Mouse (Mus musculus) layer of hippocampus, adult 8-10 months (tissue): ENCODE measurements around the gene Plekho1. TPM values are rescaled to one million over a fixed set of nuclear protein-coding genes. Genes with fewer than 3 reads are reported as not detected.
"Not testable (repeated sequence)": the region's sequence is repeated elsewhere in the genome, so short reads cannot be mapped to it uniquely, and the experiment has no call there.

Experiments
- DNase-seq, 2 experiments: peaks; one replicate each; pipeline ENCODE4 v3.0.0; 2022; ENCODE audit warnings: low spot score in 2 of 2
- total RNA-seq, 4 experiments: library from RNA; stranded (reverse); gene quantifications; 2 replicates each; pipeline ENCODE4 v1.2.4; 2022

The Plekho1 gene
- 10 to 100 TPM; 42.0 to 70.1 (median 52.4) TPM for total RNA-seq

DNA sequence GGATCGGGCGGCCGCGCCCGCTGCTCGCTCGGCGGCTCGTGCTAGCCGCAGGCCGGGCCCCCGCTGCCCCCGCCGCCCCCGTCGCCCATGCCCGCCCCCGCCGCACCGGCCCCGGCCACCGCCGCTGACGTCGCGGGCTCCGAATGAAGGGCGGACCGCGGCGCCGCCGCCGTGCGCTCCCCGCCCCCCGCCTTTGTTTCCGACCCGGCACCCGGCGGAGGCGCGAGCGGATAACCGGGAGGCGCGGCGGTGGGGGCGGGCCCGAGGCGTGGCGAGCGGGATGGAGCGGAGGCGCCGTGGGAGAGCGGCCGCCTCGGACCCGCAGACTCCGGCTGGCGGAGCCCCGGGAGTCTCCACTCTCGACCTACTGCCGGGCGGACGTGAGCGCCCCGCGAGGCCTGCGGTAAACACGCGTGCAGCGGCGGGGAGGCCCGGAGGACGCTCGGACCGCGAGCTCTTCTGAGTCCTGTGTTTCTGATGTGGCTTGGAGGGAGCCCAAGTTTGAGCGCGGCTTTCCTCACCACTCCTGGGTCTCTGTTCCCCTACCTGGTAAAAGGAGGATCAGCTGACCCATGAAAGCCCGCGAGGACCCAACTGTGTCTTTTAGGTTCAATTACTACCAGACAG, at the start of gene Plekho1:
Plekho1 (minus strand) TSS at position 200 of the 627 bp plus-strand sequence.
- no peak for DNase-seq

GRCm38 (mm10) chr3:96044559-96044958, 48.8 kb upstream of the Plekho1 start:
- not testable (repeated sequence) for DNase-seq

DNA sequence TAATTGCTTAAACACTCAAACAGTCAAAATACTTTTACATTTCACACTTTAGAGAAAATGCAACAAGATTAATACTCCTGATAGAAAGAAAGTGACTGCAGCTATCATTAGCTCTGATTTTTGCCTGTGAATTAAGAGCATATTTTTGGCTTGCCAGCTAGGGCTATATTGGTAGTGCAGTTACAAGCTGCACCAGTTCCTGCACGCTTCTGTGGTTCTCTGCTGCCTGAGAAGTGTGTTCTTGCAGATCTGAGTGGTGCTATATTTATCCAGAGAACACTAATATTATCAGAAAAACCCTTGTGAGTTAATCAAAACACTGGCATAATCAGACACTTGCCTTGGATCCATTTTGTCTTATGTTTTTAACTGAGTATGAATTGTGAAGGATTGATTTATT, 47.3 kb upstream of the Plekho1 start:
- DNase-seq, result no peak

DNA sequence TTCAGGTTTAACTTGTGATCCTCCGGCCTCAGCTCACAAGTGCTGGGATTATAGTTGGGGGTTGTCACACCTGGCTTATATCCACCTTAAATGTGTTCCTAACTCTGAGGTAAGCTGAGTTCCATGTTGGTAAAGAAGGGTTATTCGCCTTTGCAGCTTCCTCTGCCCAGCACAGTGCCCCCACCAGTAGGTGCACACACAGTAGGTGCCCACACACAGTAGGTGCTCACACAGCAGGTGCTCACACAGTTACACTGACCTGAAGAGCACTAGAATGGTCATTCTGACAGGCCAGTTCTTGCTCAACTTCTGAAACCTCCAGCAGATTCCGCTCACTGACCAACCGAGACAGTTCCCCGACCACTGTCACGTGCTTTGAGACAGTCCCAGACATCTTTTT, 45.3 kb upstream of the Plekho1 start:
- DNase-seq, result no peak

- DNase-seq, result no peak
Observed at GRCm38 (mm10) chr3:96040663-96041006, 44.8 kb upstream of the Plekho1 start.

DNA sequence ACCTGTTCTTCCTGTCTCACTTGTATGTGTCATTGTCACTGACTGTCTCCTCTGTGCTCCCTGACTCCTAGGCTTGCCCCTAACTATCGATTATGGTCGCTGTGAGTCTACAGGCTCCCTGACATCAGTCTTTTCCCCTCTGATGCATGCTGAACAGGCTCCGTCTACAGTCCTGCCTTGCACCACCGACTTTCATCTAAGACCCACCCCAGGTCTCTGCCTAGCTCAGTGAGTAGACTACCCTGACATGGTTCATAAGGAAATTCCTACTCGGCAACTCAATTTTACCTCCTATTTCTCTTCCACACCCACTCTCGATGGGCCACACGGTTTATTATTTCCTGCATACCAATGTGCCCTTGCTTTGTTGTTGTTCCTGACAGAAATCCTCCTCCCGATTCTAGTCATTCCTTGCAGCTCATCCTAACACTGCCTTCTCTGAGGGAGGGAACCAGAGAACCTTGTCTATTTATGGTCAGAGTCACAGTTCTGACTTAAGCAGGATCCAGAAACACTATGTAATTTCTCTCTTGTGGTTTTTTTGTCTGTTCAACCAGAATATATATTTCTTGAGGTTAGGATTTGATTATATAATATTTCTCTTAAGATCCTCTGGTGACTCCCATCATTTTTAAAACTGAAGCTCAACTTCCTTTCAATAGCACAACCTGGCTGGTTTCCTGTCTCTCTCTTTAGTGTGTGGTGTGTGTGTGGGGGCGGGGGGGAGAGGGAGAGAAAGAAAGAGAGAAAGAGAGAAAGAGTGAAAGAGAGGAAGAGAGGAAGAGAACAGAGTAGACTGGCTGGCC, 44.3 kb upstream of the Plekho1 start:
- no peak for DNase-seq

DNA sequence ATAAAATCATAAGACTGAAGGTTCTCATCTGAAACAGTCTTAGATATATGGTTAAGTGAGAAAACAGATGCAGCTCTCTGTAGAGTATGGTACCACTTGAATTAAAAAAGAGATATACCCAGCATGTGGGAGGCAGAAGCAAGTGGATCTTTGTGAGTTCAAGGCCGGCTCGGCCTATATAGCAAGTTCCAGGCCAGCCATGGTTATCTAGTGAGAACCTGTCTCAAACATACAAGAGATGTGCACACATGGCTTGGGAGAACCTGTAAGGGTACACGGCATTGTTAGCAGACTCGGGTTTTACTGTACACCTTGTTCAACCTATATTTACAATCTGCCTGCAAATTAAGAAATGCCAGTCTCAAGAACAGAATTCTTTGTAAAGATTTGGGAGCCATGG, 43.0 kb upstream of the Plekho1 start:
- no peak for DNase-seq

- no peak for DNase-seq
Observed at GRCm38 (mm10) chr3:96038156-96038555, 42.4 kb upstream of the Plekho1 start.

- DNase-seq, result no peak
Observed at GRCm38 (mm10) chr3:96036796-96037195, 41.0 kb upstream of the Plekho1 start.

DNA sequence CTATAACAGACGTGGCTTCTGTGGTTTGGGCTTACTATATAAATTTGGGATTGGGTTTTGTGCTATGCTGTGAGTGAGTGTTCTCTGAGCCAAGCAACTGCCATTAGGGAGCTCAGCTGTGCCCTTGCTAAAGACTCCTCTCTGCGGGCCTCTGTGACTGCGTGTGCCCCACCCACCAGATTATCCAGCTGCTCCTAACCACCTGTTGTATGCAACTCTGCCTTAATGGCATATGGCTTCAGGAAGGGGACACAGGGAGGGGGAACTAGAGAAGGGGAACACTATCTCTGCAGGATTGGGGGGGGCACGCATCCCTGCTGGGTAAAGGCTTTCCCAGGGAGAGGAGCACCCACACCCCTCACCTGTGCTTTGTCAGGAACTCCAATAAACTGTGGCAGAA, 37.2 kb upstream of the Plekho1 start:
- no peak for DNase-seq

DNA sequence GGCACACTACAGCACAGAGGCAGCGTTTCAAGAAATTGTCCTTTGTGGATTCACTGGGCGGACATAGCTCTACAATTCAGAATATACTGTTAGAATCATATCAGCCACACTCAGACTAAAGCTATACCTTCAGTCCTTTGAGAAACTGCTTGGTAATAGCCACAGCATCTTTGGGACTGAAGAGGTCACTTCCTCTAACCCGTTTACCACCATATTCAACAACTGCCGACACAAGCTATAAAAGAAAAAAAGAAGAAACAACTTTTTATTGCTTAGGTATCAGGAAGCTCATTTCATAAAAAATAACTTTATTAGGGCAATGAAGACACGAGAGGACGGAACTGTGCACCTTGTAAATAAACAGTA, 36.8 kb upstream of the Plekho1 start:
- no peak for DNase-seq

DNA sequence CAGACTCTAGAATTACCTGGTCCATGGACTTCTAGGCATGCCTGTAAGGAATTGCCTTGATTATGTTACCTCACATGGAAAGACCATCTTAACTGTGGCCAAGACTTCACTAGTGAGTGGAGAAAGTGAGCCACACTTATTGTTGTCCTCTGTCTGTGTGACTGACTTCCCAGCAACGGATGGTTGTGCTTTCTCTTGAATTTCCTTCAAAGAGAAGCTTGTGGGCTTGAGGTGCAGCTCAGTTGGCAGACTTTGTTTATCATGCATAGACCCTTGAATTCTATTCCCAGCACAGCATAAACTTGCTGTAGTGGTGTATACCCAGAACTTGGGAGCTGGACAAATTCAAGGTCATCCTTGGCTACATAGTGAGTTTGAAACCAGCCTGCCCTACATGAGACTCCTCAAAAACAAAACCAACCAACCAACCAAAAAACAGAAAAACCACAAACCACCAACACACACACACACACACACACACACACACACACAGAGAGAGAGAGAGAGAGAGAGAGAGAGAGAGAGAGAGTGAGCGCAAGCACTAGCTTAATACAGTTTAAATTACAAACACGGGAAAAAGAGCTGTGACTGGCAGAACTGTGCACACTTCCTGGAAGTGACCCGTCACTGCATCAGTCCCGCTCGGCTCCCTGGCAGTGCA, 36.3 kb upstream of the Plekho1 start:
- no peak for DNase-seq

DNA sequence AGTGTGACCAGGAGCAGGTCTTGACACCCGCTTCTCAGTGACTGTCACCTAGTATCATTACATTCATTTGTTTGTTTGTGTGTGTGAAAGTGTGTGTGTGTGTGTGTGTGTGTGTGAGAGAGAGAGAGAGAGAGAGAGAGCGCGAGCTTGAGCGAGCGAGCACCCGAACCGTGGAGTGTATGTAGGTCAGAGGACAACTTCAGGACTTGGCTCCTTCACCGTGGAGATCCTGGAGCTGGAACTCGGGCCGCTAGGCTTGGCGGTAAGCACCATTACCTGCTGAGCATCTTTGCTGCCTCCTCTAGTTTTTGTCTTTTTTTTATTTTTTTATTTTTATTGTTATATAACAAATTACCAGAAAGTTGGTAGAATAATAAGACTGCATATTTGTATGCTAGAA, 34.0 kb upstream of the Plekho1 start:
- DNase-seq, result no peak

DNA sequence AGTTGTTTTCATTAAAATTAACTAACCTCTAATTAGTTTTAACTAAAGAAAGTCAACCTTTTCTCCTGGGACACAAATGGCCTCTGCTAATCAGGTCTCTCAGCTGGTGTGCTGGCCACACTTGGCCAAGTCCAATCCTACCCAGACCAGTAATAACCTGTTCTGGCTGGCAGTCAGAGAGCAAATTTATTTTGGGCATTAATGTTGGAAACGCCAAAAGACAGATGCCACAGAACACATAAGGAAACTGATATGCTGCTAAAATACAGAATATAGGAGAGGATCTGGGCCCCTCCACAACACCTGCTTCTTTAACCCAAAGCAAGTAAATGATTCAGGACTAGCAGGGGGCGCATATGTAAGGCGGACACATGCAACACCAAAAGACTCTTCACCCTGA, 33.5 kb upstream of the Plekho1 start:
- DNase-seq, result no peak

DNA sequence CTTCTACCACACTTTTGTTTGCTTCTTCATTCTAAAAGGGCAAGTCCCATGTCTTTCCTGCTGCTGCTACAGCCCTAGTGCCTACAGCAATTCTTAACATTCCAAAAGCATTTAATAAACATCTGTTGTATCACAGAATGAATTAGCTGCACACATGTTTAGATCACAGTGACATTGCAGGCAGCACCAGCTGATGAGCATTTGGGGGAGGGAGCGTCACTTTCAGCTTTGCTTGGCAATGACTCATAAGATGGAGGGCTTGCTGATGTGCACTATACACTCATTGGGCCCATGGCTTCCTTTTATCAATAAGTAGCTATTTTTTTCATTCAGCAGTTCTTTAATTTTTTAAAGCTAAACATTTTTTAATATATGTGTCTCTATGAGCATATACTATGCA, 32.1 kb upstream of the Plekho1 start:
- no peak for DNase-seq

- no peak for DNase-seq
Observed at GRCm38 (mm10) chr3:96027145-96027544, 31.3 kb upstream of the Plekho1 start.

DNA sequence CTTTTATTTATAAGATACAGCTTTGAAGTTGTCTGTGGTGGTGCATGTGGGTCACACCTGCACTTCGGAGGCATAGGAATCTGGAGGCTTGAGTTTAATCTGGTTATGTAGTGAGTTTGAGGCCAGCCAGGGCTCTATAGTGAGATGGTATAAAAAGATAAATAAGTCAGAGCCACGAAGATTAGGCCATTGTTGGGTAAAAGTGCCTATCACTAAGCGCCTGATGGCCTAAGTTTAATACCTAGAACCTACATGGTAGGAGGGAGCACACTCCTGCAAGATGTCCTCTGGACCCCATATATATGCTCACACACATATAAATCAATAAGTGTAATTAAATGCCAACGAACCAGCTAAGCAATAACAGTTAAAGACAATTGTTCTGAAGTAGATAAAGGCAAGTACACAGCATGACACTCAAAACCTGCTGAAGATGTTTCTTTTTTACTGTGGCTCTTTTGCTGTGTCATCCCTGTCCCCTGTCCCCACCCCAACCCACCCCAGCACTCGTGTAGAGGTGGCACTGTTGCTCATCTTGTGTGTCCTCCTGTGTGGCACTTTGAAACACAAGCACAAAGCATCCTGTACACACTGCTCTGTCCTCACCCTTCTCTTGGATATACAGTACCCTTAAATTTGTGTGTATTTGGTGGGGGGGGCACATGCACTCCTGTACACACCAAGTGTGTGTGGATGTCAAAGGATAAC, 25.8 kb upstream of the Plekho1 start:
- no peak for DNase-seq

- no peak for DNase-seq
Observed at GRCm38 (mm10) chr3:96020735-96021134, 24.9 kb upstream of the Plekho1 start.

DNA sequence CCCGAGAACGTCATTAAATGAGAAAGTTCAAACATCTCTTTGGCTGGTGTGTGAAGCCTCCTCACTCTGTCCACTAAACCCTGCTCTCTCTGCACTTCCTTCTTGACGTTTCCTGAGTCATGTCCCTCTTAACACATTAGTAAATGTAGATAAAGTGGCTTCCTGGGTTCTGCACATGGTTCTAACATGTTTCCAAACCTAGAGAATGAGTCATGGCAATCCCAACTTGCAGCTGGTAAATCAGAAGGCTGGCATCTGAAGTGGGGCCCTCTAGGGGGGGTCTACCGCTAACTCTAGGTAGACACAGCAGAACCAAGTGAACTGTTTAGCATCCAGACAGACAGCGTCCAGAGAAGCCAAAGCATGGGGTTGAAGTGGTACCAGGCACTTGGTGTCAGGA, 21.7 kb upstream of the Plekho1 start:
- no peak for DNase-seq

GRCm38 (mm10) chr3:96016257-96016889, 20.6 kb upstream of the Plekho1 start:
- DNase-seq, result no peak

GRCm38 (mm10) chr3:96015681-96016080, 19.9 kb upstream of the Plekho1 start:
- DNase-seq, result no peak

DNA sequence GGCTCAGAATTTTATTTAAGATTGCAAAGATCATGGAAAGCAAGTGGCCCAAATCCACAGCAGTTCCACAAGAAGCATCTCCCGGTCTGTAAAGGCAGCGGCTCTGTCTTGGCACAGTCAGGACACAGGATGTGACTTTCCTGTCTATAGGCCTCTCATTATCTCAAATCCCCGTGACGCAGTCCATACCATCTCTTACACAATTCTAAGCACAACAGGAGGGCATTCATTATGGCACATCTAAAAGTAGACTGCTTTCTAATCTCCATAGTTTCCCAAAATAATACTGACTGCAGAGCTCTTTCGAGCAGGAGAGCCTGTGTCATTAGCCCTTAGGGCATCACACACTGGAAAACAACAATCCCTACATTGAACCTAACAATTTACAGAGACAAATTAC, 17.0 kb upstream of the Plekho1 start:
- no peak for DNase-seq
